Mouse (Mus musculus) ES-E14 (cell line): Measurements from ENCODE around the gene Dhcr7.
A peak's percentile ranks its signal among the peaks of the same experiment; 100 is the strongest.

Source experiments
- CHD2 ChIP-seq: IDR thresholded peaks from 2 replicates; pipeline ENCODE4 v1.6.1; 2014; ENCODE audit warnings: mild to moderate bottlenecking, low read depth, low read length, inconsistent platforms
- HCFC1 ChIP-seq: IDR thresholded peaks from 2 replicates; pipeline ENCODE4 v1.6.1; 2012; ENCODE audit warnings: low read length, inconsistent platforms, borderline replicate concordance; ENCODE audit not compliant: insufficient read depth
- MAFK ChIP-seq: IDR thresholded peaks from 2 replicates; pipeline ENCODE4 v1.6.1; 2014; ENCODE audit warnings: mild to moderate bottlenecking, low read depth, low read length, inconsistent platforms; ENCODE audit not compliant: insufficient read depth
- ZC3H11A ChIP-seq: IDR thresholded peaks from 2 replicates; pipeline ENCODE4 v1.6.1; 2012; ENCODE audit warnings: low read depth, mild to moderate bottlenecking, inconsistent platforms, low read length, borderline replicate concordance
- ZNF384 ChIP-seq: IDR thresholded peaks from 2 replicates; pipeline ENCODE4 v1.6.1; 2012; ENCODE audit warnings: low read depth, low read length, inconsistent platforms

- TF ChIP-seq ZNF384 (no peak), CHD2 (no peak), MAFK (no peak), HCFC1 (peak; percentile 68; the same call in 1 of the 2 replicates), ZC3H11A (peak; percentile 37; the same call in 1 of the 2 replicates)
Measured at GRCm38 (mm10) chr7:143808909-143809308, 14.0 kb upstream of the Dhcr7 start.
